Mouse (Mus musculus) CH12.LX (cell line): ENCODE data around the gene St8sia1. TPM values are rescaled to one million over a fixed set of nuclear protein-coding genes. Genes with fewer than 3 reads are reported as not detected.

Source experiments
- DNase-seq: peaks from one replicate; pipeline ENCODE4 v3.0.0-alpha.2; 2013; ENCODE audit errors: extremely low read depth
- H3K27ac ChIP-seq: 2 replicates; pipeline ENCODE4 v1.5.1; 2012; ENCODE audit warnings: low read depth, mild to moderate bottlenecking, control low read depth, moderate library complexity; ENCODE audit not compliant: insufficient read depth
- H3K27me3 ChIP-seq: replicated peaks from 2 replicates; pipeline ENCODE3; 2012; ENCODE audit warnings: inconsistent platforms
- H3K36me3 ChIP-seq, 2 experiments: replicated peaks in 1 of 2; 2 replicates each; pipeline versions ENCODE3 to v1.6.1; 2012; ENCODE audit warnings: inconsistent platforms in 1 of 2, low read length in 1 of 2, mild to moderate bottlenecking in 1 of 2, mixed read lengths in 1 of 2, moderate library complexity in 1 of 2; ENCODE audit not compliant: control insufficient read depth in 1 of 2, insufficient read depth in 1 of 2
- H3K4me1 ChIP-seq, 2 experiments: 2 replicates each; pipeline ENCODE4 v1.6.1; 2012; ENCODE audit warnings: inconsistent platforms in 1 of 2, moderate library complexity in 1 of 2; ENCODE audit not compliant: insufficient read depth in 2 of 2, control insufficient read depth in 1 of 2
- H3K4me2 ChIP-seq: 2 replicates; pipeline ENCODE4 v1.6.1; 2012; ENCODE audit warnings: low read depth, mild to moderate bottlenecking, control low read depth; ENCODE audit not compliant: poor library complexity, insufficient read depth, severe bottlenecking
- H3K4me3 ChIP-seq, 3 experiments: fragments of 150-350 bp in 1 of 3; sonication (generic) in 1 of 3; replicated peaks in 1 of 3; 2 replicates each; pipeline versions ENCODE3 to v1.5.1; 2011 to 2012; ENCODE audit warnings: low read depth in 2 of 3, low read length in 2 of 3, mild to moderate bottlenecking in 2 of 3, moderate library complexity in 2 of 3, control low read depth in 1 of 3, improper control_type of control experiment in 1 of 3, inconsistent platforms in 1 of 3, mixed read lengths in 1 of 3; ENCODE audit not compliant: poor library complexity in 1 of 3
- H3K79me2 ChIP-seq: replicated peaks from 2 replicates; pipeline ENCODE4 v1.6.1; 2012; ENCODE audit warnings: mild to moderate bottlenecking, moderate library complexity; ENCODE audit not compliant: control insufficient read depth, poor library complexity, insufficient read depth, severe bottlenecking; ENCODE audit errors: extremely low read depth
- H3K9ac ChIP-seq: 2 replicates; pipeline ENCODE4 v1.6.1; 2012; ENCODE audit warnings: low read depth, mild to moderate bottlenecking, control low read depth, moderate library complexity; ENCODE audit not compliant: insufficient read depth
- H3K9me3 ChIP-seq: replicated peaks from 2 replicates; pipeline ENCODE3; 2012; ENCODE audit warnings: low read length, inconsistent platforms, mixed read lengths
- CHD1 ChIP-seq: IDR thresholded peaks from 2 replicates; pipeline ENCODE4 v1.6.1; 2012; ENCODE audit warnings: low read depth, low read length, improper control_type of control experiment, inconsistent platforms
- CHD2 ChIP-seq: IDR thresholded peaks from 2 replicates; pipeline ENCODE4 v1.6.1; 2011; ENCODE audit warnings: low read length, improper control_type of control experiment
- E2F4 ChIP-seq: IDR thresholded peaks from 2 replicates; pipeline ENCODE4 v1.6.1; 2011; ENCODE audit warnings: low read depth, low read length, improper control_type of control experiment; ENCODE audit not compliant: insufficient replicate concordance
- ELF1 ChIP-seq: IDR thresholded peaks from 2 replicates; pipeline ENCODE4 v1.6.1; 2014; ENCODE audit warnings: low read depth, mild to moderate bottlenecking, inconsistent platforms, low read length, improper control_type of control experiment
- GABPA ChIP-seq: IDR thresholded peaks from 2 replicates; pipeline ENCODE4 v1.6.1; 2012; ENCODE audit warnings: low read depth, low read length, improper control_type of control experiment, inconsistent platforms; ENCODE audit not compliant: insufficient replicate concordance
- HCFC1 ChIP-seq: IDR thresholded peaks from 2 replicates; pipeline ENCODE4 v1.6.1; 2012; ENCODE audit warnings: low read depth, mild to moderate bottlenecking, inconsistent platforms, low read length, improper control_type of control experiment
- KAT2A ChIP-seq: IDR thresholded peaks from 2 replicates; pipeline ENCODE4 v1.6.1; 2012; ENCODE audit warnings: low read length, improper control_type of control experiment, inconsistent platforms; ENCODE audit not compliant: insufficient replicate concordance
- MAFK ChIP-seq: IDR thresholded peaks from 2 replicates; pipeline ENCODE4 v1.6.1; 2011; ENCODE audit warnings: low read length, improper control_type of control experiment; ENCODE audit not compliant: insufficient replicate concordance
- MAX ChIP-seq: IDR thresholded peaks from 2 replicates; pipeline ENCODE4 v1.6.1; 2011; ENCODE audit warnings: low read length, improper control_type of control experiment
- MEF2A ChIP-seq: IDR thresholded peaks from 2 replicates; pipeline ENCODE4 v1.6.1; 2014; ENCODE audit warnings: low read depth, mild to moderate bottlenecking, inconsistent platforms, low read length, improper control_type of control experiment, borderline replicate concordance
- MXI1 ChIP-seq: IDR thresholded peaks from 2 replicates; pipeline ENCODE4 v1.6.1; 2011; ENCODE audit warnings: mild to moderate bottlenecking, low read depth, low read length, improper control_type of control experiment
- MYC ChIP-seq: IDR thresholded peaks from 2 replicates; pipeline ENCODE4 v1.6.1; 2011; ENCODE audit warnings: low read depth, mild to moderate bottlenecking, improper control_type of control experiment, low read length
- POLR2A ChIP-seq: IDR thresholded peaks from 2 replicates; pipeline ENCODE4 v1.6.1; 2011; ENCODE audit warnings: low read depth, mild to moderate bottlenecking, improper control_type of control experiment, low read length
- POLR2AphosphoS2 ChIP-seq: IDR thresholded peaks from 2 replicates; pipeline ENCODE4 v1.6.1; 2011; ENCODE audit warnings: low read depth, low read length, improper control_type of control experiment
- RAD21 ChIP-seq: IDR thresholded peaks from 2 replicates; pipeline ENCODE4 v1.6.1; 2011; ENCODE audit warnings: low read depth, mild to moderate bottlenecking, low read length, improper control_type of control experiment, moderate library complexity
- RCOR1 ChIP-seq: conservative IDR thresholded peaks from 2 replicates; pipeline ENCODE4 v1.6.1; 2012; ENCODE audit warnings: low read depth, mild to moderate bottlenecking, inconsistent platforms, low read length, improper control_type of control experiment
- TBP ChIP-seq: conservative IDR thresholded peaks from 2 replicates; pipeline ENCODE4 v1.6.1; 2011; ENCODE audit warnings: low read depth, low read length, improper control_type of control experiment
- TCF12 ChIP-seq: IDR thresholded peaks from 2 replicates; pipeline ENCODE4 v1.6.1; 2014; ENCODE audit warnings: low read depth, mild to moderate bottlenecking, inconsistent platforms, low read length, improper control_type of control experiment
- USF1 ChIP-seq: IDR thresholded peaks from 2 replicates; pipeline ENCODE4 v1.6.1; 2014; ENCODE audit warnings: low read depth, mild to moderate bottlenecking, inconsistent platforms, low read length, improper control_type of control experiment
- USF2 ChIP-seq: conservative IDR thresholded peaks from 2 replicates; pipeline ENCODE4 v1.6.1; 2011; ENCODE audit warnings: low read depth, low read length, improper control_type of control experiment
- ZC3H11A ChIP-seq: IDR thresholded peaks from 2 replicates; pipeline ENCODE4 v1.6.1; 2012; ENCODE audit warnings: low read depth, mild to moderate bottlenecking, inconsistent platforms, low read length, improper control_type of control experiment
- ZKSCAN1 ChIP-seq: IDR thresholded peaks from 2 replicates; pipeline ENCODE4 v1.6.1; 2012; ENCODE audit warnings: low read depth, inconsistent platforms, low read length, improper control_type of control experiment, borderline replicate concordance
- ZMIZ1 ChIP-seq: IDR thresholded peaks from 2 replicates; pipeline ENCODE4 v1.6.1; 2012; ENCODE audit warnings: low read depth, mild to moderate bottlenecking, inconsistent platforms, low read length, improper control_type of control experiment
- dilution Hi-C: fragments of 300-500 bp; cut with MboI; formaldehyde crosslinking; loops from 2 replicates; pipeline ENCODE4 v1.14.3; 2020; ENCODE audit warnings: low sequenced_read_pairs; ENCODE audit not compliant: extremely low pct_unique_long_range_greater_than_20kb, extremely low pct_ligation_motif_present
- in situ Hi-C: fragments of 300-500 bp; cut with MboI; formaldehyde crosslinking; loops from 3 replicates; pipeline ENCODE4 v1.14.3; 2019; ENCODE audit warnings: low sequenced_read_pairs, low pct_ligation_motif_present, low pct_unique_long_range_greater_than_20kb, mixed read lengths
- polyA plus RNA-seq: library from polyadenylated mRNA; unstranded; fragments of >175 nt; gene quantifications from 2 replicates; pipeline ENCODE4 v1.2.1, GENCODE M21; 2012; ENCODE audit warnings: low read depth; ENCODE audit not compliant: insufficient read length
- total RNA-seq, 2 experiments: library from RNA; depleted of rRNA; stranded (reverse); fragments of 300-350 nt in 1 of 2; fragments of >200 nt in 1 of 2; gene quantifications; 2 replicates each; pipeline ENCODE4 v1.2.3; 2012 to 2014

Gene St8sia1
- total and polyA plus RNA-seq, 3 experiments, result 0.13 to 0.51 (median 0.20) TPM

- Histone ChIP-seq H3K27ac (no peak overlapping the region), H3K4me3 (no peak overlapping the region), H3K4me2 (no peak overlapping the region), H3K27me3 (no peaks in the 10 kb centered on the region), H3K9ac (no peak overlapping the region), H3K79me2 (no peaks in the 10 kb centered on the region), H3K4me1 (peaks cover 4 to 31% of the 10 kb centered on the region in 2 experiments), H3K36me3 (no peaks in the 10 kb centered on the region), H3K9me3 (no peaks in the 10 kb centered on the region)
- dilution Hi-C loops (no loop called here), in situ Hi-C loops (no loop called here)
- no peak for DNase-seq
- TF ChIP-seq POLR2A (no peak), GABPA (no peak)
Measured at GRCm38 (mm10) chr6:142920901-142921300, 43.4 kb downstream of the St8sia1 start.

- Histone ChIP-seq H3K9ac (no peak overlapping the region), H3K36me3 (no peaks in the 10 kb centered on the region), H3K4me2 (no peak overlapping the region), H3K9me3 (no peaks in the 10 kb centered on the region), H3K4me3 (no peak overlapping the region), H3K27me3 (no peaks in the 10 kb centered on the region), H3K4me1 (peaks cover 11 to 45% of the 10 kb centered on the region in 2 experiments), H3K27ac (no peak overlapping the region), H3K79me2 (no peaks in the 10 kb centered on the region)
- TF ChIP-seq GABPA (no peak), TCF12 (no peak), CHD2 (no peak), MEF2A (no peak), USF2 (no peak), ZMIZ1 (no peak), CHD1 (no peak), TBP (no peak), POLR2A (no peak), POLR2AphosphoS2 (no peak), ELF1 (no peak)
- in situ Hi-C loops, result no loop called here
- dilution Hi-C loops, result no loop called here
- DNase-seq, result no peak
Measured at GRCm38 (mm10) chr6:142918691-142919090, 45.6 kb downstream of the St8sia1 start.

GRCm38 (mm10) chr6:142917471-142917901 is 46.8 kb downstream of the St8sia1 start:
- TF ChIP-seq ZKSCAN1 (no peak), MAX (no peak), POLR2AphosphoS2 (no peak), RAD21 (no peak), TBP (no peak), MXI1 (no peak), CHD2 (no peak), GABPA (no peak), USF1 (no peak), KAT2A (no peak), MAFK (no peak), HCFC1 (no peak), RCOR1 (no peak), ZC3H11A (no peak), ZMIZ1 (no peak), E2F4 (no peak), ELF1 (no peak), MYC (no peak)
- H3K36me3 ChIP-seq, result no peaks in the 10 kb centered on the region
- dilution Hi-C loops, result no loop called here
- H3K79me2 ChIP-seq, result no peaks in the 10 kb centered on the region
- no peak overlapping the region for H3K9ac ChIP-seq
- H3K4me3 ChIP-seq, result no peak overlapping the region
- no peak overlapping the region; the same call in 1 of the 2 replicates for H3K4me2 ChIP-seq
- in situ Hi-C loops, result no loop called here
- H3K9me3 ChIP-seq, result no peaks in the 10 kb centered on the region
- peak; percentile 48 for DNase-seq
- no peaks in the 10 kb centered on the region for H3K27me3 ChIP-seq
- H3K4me1 ChIP-seq, result peaks cover 11 to 45% of the 10 kb centered on the region in 2 experiments
- no peak overlapping the region for H3K27ac ChIP-seq
